Mouse (Mus musculus) CD4-positive helper T cell, adult 2 months (primary cell): ENCODE results near the gene Ptpn1.
A peak's percentile ranks its signal among the peaks of the same experiment; 100 is the strongest.

Experiments used
- DNase-seq: peaks from one replicate; pipeline ENCODE4 v3.0.0-alpha.2; 2012; ENCODE audit warnings: low read depth, missing footprints, low spot score

Gene Ptpn1

GRCm38 (mm10) chr2:168006489-168006888 is 74.6 kb downstream of the Ptpn1 start:
- no peak for DNase-seq

GRCm38 (mm10) chr2:168008132-168008531 is 76.3 kb downstream of the Ptpn1 start:
- no peak for DNase-seq

DNA sequence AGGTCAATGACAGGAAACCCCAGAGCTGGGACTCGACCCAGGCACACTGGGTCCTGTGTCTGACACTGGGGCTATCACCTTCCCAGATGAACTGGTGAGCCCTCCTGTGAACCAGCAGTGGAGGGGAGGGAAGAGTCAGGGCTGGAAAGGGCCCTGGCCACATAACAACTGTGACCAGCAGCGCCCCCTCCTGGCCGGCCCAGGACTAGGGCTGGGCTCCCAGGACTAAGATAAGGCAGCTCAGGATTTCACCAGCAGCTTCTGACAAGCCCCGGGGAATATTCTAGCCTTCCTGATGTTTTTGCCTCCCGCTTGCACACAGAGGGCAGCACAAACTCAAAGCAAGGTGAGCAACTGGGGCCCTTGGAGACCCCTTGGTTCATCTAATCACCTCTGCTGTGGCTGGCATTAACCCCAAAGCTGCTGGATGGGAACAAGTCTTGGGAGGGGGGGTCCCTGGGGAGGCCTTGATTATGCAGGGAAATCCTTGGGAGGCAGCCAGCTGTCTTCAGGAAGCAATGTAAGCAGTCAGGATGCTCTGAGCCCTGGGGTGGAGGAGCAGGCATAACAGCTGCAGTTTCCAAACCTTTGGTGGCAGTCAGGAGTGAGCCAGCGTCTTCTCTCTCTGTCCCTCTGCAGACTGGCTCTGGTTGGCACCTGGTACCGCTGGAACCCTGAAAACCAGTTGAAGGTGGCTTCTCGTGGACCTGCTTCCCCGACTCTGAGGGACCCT is 78.2 kb downstream of the Ptpn1 start, which contains the start of gene Ripor3:
Gene Ripor3 (minus strand): TSS at position 683 of the 733 bp plus-strand sequence.
- peak; percentile 76 for DNase-seq

DNA sequence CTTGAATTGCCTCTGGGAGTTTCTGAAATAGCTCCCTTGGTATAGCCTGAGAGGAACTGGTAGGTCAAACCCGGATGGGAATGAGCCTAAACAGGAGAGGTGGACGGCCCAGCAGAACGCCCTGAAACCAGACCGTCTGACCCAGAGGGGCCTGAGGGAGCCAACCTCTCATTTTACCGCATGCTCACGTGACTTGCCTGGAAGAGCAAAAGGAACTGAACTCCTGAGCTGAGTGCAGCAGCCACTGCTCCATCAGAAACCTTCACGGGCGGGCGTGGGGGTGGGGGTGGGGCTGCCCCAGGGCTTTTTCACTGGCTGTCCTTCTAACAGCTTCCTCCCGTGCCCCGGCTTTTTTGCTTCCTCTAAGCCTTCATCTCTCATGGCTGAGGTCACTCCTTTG is 79.0 kb downstream of the Ptpn1 start:
- no peak for DNase-seq

DNA sequence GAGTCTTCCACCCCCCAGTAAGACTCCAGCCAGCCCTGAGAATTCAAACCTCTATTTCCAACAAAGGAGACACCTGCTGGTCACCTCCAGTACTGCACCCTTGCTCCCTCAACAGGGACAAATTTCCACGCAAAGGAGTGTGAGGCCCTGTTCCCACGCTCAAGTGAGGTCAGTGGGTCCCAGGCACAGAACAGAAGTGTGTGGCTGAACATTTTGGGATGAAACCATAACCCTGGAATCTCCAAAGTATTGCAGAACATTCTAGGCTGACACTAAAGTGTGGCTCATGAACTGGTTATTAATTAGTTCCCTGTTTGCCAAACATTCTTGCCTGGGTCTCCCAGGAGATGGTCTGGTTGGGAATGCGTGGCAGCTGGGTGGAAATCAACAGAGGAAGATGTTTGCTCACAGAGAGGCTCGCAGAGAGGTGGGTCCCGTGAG is 85.1 kb downstream of the Ptpn1 start:
- peak; percentile 56 for DNase-seq

- no peak for DNase-seq
Observed at GRCm38 (mm10) chr2:168019201-168019715, 87.4 kb downstream of the Ptpn1 start.

DNA sequence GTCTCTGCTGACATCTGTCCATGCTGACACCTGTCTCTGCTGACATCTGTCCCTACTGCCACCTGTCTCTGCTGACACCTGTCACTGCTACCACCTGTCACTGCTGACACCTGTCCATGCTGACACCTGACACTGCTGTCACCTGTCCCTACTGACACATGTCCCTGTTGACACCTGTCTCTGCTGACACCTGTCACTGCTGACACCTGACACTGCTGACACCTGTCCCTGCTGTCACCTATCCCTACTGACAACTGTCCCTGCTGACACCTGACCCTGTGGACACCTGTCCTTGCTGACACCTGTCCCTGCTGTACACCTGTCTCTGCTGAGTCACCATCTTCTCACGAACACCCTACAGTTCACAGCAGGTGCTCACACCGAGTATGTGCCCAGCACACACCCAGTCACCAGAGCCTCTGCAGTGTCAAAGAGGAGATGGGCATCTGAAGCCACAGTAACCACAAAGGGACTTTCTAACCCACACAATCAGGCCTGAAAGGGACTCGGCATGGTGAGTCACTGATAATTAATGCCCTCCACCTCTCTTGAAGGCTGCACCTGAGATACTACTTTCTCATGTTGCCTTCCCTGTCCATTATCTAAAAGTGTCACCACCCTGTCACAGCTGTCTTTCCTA is 92.0 kb downstream of the Ptpn1 start:
- no peak for DNase-seq

- DNase-seq: no peak
Observed at GRCm38 (mm10) chr2:168025174-168025573, 93.3 kb downstream of the Ptpn1 start.

- DNase-seq: no peak
Observed at GRCm38 (mm10) chr2:168025882-168026281, 94.0 kb downstream of the Ptpn1 start.

DNA sequence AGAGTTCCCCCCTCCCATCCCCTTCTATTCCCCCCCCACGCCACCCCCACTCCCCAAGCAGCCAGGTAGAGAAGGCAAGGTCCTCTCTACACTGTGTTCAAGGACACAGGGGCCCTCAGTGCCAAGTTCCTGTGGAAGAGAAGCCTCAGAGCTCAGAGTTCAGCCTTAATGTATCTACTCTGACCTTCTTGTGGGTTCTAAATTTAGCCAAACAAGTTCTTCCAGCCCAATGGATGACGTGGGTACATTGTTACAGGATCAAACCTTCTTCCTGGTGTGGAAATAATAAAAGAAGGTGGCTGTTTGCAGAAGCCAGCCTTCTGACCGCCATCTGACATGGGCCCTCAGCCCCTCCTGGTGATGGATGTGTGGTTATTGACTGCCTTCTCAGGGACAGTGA is 94.6 kb downstream of the Ptpn1 start:
- no peak for DNase-seq

GRCm38 (mm10) chr2:168028376-168028775 is 96.5 kb downstream of the Ptpn1 start:
- no peak for DNase-seq
